Mouse (Mus musculus): Measurements from ENCODE around the gene Gm21969. TPM values are rescaled to one million over a fixed set of nuclear protein-coding genes. Genes with fewer than 3 reads are reported as not detected.

Gene Gm21969
- total RNA-seq, 1 experiment from 2014 or later: not detected

DNA sequence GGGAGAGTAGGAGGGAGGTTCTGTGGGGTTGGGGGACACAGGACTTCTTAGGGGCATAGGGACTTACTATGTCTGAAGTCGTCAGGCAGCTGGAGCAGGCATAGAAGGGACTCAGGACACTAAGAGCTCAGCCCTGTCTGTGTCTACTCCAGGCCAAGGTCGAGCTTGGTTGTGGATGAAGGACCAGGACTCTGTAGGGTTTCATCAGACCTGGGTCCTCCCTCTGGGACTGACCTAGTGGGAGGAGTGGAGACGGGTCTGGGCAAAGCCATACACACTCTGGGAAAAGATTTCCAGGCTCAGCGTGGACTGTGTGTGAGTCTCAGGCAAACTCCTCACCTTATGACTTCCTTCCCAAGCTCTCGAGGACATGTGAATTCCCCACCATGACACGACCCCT lies 16.8 kb downstream of the Gm21969 start:
- peak; percentile 75 for DNase-seq

DNA sequence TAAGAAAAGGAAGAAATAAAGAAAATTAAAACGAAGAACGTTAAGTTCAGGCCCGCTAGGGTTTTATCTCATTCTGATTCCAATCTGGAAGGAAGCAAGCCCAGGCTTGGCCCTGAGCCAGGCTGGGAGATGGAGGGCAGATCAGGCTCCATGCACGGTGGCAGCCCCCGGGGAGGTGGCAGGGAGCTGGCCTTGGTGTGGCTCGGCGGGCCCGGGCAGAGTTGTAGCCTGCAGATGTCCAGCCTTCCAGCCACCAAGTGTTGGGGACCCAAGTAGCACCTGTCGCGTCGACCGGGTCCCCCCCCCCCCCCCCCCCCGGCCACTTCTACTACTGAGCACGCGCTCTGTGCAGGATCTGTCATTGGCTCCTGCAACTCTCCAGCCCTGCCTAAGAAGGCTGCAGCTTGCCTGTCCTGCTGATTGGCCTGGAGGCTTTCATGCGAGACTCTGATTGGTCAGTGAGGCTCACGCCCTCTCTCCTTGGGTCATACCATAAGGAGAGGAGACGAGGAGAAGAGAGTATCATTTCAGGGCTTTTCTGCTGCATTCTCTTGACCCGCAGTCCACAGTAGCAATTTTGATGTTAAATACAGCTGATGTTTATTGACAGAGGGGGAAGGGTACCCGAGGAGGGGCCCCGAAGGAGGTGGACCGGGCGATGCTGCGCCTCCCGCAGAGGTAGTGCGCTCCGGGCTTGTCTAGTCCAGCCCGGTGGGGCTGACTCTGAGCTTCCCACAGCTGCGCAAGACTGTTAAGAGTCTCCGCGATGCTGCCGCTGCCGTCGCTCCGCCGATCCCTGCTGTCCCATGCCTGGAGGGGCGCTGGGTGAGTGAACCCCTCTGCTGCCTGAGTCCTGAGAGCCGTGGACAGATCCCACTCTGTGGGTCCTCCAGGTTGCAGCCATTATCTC lies 19.6 kb downstream of the Gm21969 start, which contains the start of gene Aldh4a1:
TSS of gene Aldh4a1 (plus strand) at position 494 of the 910 bp plus-strand sequence.
- peak; percentile 94 for DNase-seq

DNA sequence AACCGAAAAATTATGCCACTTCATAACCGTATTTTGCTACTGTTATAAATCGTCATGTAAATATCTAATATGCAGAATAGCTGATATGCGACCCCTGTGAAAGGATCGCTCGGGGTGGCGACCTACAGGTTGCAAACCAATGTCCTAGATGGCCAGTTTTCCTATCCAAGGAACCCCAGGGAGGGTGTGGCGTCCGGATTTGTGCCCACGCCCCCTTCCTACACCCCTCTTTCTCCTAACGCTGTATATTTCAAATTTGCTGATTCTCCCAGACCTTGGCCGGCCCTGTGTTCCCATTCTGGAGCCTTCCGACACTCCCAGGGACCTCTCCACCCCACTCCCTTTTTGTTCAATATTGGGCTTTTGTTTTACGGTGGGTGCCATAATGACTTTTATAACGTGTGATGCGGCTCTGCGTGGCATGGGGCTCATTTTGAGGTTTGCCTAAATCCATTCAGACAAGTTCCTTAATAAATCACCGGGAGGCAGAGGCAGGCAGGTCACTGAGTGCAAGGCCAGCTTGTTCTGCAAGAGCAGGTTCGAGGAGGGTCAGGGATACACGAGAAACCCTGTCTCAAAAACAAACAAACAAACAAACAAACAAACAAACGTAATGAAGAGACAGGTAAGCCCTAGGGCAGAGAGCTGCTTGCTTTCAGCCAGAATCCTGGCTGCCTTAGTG lies 20.6 kb downstream of the Gm21969 start:
- no peak for DNase-seq

DNA sequence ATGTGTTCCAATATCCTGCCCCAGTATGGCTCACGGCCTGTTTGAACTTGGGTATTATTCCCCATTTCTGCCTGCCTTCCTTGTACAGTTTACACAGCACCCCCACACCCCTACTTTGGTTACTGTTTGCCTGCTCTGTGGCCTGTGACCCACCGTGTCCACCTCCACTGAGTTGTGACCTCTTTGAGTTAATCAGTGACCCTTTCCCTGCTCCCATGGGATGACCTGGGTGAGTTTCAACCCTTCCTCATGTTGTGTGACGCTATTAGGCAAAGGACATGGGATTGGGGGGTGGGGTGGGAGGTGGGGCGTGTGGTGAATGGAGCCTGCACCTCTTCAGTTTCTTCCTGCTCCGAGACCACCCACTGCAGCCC lies 21.1 kb downstream of the Gm21969 start:
- no peak for DNase-seq

DNA sequence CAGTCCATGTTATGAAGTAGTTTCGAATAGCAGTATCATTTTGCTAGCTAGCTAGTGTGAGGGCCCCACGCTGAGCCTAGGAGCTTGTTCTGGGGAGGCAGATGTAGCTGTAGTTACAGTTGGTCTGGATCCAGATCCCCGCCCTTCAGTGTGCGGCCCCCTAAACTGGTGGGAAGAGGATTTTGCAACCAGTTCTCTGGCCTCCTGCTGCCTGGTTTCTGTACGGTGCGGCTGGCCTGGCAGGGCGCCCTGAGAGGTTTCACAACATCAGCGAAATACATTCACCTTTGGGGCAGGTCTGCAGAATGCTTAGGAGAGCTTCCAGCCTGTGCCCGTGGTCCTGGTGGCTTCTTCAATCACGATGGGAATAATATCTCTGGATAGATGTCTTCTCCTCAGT lies 21.7 kb downstream of the Gm21969 start:
- peak; percentile 61 for DNase-seq

DNA sequence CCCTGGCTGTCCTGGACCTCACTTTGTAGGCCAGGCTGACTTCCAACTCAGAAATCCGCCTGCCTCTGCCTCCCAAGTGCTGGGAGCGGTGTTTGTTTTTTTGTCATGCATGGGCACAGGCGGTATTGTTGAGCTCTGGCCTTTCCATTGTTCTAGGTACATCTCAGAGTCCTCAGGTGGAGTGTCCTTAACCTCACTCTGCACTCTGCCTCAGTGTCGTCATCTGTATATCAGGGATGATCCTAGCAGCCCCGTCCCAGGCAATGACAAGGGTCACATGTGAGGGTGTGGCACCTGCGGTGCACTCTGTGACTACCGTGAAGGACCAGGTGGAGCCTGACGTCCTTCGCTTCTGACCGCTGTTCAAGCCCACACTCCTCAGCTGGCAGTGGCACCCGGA lies 24.4 kb downstream of the Gm21969 start:
- DNase-seq: no peak

DNA sequence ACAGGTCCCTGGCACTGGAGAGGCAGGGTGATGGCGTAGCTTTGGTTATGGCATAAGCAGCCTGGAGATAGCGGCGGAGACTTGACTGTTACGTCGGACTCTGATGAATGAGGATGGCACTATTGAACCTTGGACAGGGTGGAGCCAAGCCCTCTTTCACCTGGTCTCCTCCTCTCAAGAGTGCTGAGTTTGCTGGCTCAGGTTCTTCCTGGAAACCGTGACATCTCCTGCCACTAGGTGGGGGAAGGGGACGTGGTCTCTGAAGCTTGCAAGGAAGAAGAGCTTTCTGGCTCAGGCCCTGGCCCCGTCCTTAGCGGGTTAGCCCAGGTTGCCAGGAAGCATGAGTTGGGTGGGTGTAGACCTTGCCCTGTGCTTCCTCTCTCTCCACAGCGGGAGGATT lies 27.2 kb downstream of the Gm21969 start:
- no peak for DNase-seq

DNA sequence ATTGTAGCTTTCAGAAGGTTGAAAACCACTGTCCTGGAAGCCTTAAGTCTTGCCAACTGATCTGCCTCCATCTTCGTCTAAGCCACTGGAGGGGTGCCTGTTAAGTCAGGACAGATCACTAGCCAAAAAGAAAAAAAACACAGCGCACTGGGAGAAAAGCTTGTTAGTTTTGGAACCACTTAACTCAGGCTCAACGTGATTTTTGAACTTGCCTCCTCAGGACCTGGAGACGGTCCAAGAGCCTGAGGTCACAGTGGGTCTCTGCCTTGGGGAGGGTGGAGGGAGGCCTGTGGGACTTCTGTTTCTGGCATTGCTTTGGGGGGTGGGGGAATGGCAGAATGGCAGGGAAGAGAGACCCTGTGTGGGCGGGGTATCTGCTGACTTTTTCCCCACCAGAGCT lies 28.2 kb downstream of the Gm21969 start:
- peak; percentile 51 for DNase-seq

DNA sequence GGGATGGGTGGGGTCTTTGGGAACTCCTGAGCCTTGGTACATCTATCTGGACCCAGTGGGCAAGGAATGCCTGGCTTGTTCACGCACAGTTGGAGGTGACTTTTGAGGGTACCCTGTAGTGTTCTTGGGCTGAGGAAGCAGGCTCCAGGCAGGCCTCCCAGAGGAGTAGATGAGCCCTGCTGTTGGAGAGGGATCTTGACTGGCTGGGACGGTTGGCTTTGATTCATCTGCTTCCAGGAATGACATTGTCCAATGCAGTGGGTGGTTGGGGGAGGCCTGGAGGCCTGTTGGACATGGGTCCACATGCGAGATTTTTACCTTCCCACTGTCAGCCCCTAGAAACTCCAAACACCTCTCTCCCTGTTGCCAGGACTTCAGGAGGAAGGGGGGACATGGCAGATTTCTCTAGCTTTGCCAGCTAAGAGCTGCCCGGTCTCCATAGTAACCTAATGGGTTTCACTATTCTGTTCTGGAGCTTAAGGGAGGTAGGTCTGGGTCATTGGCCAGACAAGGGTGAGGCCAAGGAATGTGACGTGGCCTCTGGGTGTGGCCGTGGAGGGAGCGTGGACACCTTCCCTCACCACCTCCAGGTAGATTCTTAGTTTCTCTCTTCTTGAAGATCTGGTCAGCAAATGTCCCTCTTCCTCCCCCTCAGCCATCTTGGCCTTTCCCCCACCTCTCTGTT lies 28.7 kb downstream of the Gm21969 start:
- no peak for DNase-seq

DNA sequence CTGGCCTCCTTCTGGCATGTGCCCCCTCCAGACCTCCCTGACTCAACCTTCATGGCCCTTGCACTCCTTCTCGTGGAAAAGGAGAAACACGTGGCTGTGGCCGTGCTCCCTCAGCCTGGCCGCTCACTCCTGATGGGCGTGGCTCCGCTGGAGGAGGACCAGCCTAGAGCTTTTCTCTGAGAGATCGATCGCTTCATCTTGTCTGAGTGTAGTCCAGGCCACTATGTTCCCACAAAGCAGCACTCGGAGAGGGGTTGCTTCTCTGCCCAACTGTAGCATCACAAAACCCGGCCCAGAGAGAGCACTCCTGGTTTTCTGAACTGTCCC lies 29.2 kb downstream of the Gm21969 start:
- no peak for DNase-seq

DNA sequence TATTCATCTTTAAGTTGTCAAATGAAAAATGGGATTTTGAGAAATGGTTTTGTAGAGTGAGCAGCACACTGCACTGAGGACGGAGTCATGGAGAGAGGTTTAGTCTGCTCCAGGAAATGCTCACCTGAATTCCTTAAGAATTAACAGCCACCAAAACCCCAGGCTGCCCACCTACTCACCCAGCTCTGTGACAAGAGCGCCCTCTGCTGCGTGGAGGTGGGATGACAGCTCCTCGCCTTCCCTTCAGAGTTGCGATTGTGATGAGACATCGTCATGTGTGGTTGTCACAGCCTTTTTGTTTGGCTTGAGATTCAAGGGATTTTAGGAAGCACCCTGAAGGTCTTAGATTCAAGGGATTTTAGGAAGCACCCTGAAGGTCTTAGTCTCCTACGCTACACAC lies 33.4 kb downstream of the Gm21969 start:
- peak; percentile 86 for DNase-seq

DNA sequence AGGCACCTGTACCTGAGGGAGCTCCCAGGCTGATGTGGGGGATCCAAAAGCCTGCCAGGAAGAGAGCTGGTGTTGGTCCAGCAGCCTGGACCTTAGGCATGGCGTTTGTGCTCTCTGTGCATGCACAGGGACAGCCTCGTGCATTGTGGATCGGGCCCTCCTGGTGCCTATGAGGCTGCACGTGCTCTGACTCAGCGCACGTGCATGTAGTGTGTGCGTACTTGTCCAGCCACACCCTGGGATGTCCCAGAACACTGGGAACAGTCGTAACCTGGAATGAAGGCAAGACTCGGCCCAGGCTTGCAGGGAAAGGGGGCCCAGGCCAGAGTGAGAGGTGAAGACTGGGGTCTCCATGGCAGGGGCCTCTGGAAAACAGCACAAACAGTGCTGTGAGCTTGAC lies 34.9 kb downstream of the Gm21969 start:
- no peak for DNase-seq

DNA sequence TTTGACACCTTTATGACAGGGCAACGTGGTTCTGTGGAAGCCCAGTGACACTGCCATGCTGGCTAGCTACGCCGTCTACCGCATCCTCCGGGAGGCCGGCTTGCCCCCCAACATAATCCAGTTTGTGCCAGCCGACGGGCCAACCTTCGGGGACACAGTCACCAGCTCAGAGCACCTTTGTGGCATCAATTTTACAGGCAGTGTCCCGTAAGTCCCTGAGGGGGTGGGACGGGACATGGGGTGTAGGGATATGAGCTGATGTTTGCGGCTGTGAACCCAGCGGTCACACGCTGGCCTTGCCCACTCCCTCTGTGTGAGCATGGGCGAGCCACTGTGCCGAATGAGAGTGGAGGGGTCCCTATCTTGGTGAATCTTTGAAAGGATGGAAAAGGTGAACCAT lies 35.4 kb downstream of the Gm21969 start:
- no peak for DNase-seq

DNA sequence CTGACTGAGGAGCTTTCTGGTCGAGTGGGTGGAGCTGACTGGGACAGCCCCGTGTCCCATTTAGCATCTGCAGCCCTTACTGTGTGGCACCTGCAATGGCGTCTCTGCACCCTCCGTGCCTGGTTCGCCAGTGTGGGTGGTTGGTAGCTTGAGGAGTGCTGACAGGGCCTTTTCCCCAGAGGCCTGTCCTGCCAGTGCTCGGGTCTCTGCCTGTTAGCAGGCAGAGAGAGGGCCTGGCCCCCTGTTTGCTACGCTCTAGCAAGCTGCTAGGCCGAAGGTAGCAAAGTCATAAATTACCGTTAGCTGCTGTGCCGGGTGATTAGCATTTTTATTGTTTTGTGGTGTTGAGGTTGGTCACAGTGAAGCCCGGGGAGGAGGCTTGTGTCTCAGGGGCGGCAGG lies 36.8 kb downstream of the Gm21969 start:
- DNase-seq: no peak

DNA sequence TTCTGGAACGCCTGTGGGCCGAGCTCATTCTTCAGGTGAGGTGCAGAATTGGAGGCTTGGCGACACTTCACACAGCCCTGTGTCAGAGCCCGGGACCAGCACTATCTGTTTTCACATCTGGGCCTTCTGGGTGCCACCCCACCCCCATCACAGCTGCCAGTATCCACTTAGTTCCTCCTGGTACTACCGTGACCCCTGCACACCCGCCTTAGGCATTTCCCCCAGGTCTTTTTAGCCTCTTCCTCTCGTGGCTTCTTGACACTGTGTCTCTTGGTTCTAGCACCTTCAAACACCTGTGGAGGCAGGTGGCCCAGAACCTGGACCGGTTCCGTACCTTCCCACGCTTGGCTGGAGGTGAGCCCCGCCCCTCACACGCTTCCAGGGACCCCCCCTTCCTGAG lies 37.3 kb downstream of the Gm21969 start:
- no peak for DNase-seq

DNA sequence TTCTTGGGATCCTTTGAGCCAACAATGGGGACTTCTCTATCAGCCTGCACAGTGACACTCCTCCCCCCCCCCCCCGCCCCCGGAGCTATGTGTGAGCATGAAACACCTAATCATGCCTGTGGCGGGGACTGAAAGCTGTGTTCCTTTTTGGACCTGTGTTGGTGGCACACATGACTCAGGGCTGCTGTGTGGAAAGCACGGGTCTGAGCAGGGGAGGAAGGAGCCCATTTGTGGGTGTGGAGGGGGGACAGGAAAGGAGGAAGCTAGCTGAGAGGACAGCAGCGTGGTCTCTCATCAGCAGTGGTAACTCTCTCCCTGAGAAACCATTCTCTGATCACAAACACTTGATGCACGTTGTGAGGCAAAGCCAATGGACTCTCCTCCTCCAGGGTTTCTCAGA lies 37.8 kb downstream of the Gm21969 start:
- no peak for DNase-seq

DNA sequence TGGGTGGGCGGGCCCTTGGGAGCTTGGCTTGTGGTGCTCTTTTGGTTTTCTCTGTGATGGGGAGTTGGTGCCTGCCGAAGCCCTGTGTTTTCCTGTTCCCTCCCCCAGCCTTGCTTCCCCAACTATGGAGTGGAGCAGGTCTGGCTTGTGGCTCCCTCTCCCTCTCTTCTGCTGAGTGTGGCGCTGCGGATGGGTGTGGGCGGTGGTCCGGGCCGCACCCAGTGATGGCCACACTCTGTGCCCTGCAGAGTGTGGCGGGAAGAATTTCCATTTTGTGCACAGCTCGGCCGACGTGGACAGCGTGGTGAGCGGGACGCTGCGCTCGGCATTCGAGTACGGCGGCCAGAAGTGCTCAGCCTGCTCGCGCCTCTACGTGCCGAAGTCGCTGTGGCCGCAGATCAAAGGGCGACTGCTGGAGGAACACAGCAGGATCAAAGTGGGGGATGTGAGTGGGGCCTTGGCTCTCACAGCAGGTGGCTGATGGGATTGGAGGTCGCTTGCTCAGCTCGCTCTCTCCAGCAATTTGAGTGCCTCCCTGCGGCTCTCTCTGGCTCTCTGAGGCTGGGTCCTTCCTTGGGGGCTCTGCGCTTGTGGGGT lies 38.9 kb downstream of the Gm21969 start:
- peak; percentile 55 for DNase-seq

DNA sequence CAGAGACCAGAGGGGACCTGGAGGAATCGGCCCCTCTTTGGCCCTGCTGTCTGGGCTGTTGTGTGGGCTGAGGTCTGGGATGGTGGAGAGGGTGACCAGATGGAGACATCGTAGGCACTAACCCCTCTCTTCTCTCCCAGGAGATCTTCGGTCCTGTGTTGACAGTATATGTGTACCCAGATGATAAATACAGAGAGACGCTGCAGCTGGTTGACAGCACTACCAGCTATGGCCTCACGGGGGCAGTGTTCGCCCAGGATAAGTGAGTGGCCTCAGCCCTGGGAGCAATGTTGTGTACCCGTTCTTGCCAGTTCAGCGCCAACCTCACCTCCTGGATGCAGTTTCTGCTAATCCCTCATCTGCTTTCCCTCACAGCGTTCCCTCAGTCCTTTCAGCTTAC lies 41.0 kb downstream of the Gm21969 start:
- peak; percentile 90 for DNase-seq

DNA sequence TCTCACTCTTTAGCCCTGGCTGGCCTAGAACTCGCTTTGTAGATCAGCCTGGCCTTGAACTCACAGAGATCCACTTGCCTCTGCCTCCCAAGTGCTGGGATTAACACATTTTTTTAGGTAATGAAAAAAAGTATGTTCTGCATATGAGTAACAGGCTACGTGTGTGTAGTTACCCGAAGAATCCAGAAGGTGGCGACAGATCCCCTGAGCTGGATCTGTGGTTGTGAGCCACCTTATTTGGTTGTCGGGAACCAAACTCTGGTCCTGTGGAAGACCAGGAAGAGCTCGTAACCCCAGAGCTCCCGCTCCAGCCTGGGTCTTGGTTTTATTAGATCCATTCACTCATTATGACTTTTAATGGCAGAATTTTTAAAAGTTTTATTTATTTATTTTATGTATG lies 43.9 kb downstream of the Gm21969 start:
- DNase-seq: no peak

DNA sequence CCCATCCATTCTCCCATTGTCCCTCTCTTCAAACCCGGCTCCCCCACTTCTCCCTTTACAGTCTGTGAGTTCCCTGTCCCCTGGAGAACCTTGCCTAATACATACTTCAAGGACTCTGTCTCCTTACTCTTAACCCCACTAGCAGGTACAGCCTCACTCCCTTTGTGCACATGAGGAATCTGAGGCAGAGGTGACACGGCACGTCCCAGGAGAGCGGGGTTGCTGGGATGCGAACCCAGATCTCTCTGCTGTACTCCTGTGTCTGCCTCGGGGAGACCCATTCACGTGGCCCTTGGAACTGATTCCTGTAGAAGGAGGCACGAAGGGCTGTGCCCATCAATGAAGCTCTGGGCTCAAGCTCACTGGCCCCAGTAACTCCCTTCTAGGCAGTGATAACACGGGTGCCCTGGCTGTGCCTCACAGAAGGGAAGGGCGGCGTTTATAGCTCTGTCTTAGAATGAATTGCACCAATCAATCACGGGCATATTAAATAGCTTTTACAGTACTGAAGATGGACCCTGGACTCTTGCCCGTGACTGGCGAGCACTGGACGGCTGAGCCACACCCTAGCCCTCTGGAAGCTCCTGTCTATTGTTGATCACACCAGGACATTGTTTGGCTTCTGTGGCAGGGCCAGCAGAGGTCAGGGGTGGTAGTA lies 47.2 kb downstream of the Gm21969 start:
- DNase-seq: no peak

DNA sequence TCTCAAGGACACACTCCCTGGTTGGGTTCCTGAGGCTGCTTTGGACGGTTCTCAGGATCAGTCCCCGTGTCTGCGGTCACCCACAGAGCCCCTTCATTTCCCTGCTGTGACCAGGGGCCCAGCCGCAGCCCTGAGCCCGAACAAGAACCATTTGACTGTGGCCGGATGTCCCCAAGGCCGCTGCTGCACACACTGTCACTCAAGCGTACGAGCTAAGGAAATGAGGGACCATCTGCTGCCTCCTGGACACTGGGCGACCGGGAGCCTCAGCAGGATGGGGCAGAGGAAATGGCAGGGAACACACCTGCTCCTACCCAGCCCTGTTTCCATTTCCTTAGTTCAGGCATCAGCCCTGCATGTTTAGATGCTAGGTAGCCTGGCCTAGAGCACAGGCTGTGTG lies 47.9 kb downstream of the Gm21969 start:
- no peak for DNase-seq

DNA sequence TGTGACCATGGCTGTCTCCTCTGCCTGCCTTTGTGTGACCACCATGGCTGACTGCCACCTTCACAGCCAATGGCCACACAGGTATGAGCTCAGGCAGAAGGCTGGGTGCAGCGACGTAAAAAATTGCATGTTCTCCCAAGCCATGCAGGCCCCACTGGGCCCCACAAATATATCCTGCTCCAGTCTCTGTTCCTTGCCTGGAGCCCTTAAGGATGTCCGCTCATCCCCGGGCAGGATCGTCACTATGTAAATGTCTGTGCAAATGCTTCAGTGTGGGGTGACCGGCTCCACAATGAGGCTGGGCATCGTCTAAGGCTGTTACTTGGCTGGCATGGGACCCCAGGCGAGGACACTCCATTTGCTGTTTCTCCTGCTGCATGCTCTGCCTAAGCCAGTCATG lies 50.3 kb downstream of the Gm21969 start, which contains the start of gene Tas1r2:
TSS of gene Tas1r2 (plus strand) at position 301 of the 400 bp plus-strand sequence.
- DNase-seq: no peak
